ENCODE assay signal across 8 mouse cellular contexts in the genomic region with DNA sequence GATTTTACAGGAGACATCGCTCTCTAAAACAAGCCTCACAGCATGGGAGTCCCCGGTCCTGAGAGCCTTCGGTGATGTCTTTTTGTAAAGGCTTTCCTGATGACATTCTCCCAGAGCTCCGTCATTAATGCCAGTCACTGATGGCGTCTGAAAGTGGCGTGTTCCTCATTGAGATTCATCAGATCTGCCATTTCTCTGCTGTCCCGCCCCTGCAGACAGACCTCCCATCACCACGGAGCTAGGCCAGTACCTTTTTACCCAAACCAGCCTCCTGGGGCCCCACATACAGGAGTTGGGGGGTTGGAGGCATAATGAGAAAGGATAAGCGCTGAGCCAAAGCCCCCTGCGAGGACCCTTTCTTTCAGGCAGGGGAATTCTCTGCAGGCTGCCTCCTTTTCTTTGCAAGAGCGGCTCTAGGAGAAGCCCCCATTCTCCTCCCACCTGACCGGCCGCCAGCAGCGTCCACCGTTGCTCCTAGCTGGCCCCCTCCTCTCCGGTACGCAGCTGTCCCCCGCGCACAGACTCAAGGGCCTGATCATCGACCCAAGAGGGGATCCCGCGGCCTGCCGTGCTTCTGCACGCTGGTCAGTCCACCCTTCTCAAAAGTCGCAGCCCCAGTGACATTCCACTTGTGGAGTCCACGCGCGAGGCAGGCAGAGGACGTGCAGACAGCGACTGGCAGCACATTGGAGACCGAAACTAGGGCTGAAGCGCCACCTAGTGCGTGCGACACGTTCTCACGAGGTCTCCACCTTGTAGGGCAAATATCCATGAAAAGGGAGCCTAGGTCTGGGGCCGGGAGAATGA. TPM values are rescaled to one million over a fixed set of nuclear protein-coding genes. Genes with fewer than 3 reads are reported as not detected.
DNase-seq lines count a peak whose midpoint lies in the region; ATAC-seq and TF ChIP-seq lines count a peak whose summit lies in the region.

No protein-coding gene starts in this region.

- H3K36me3 ChIP-seq in intestine, embryonic 15.5 days: no peaks in the 10 kb centered on the region
- no peaks in the 10 kb centered on the region; the same call in 1 of the 2 replicates for H3K36me3 ChIP-seq in limb, embryonic 11.5 days (ENCODE audit: control insufficient read depth, insufficient read depth, low read length)
- no peaks in the 10 kb centered on the region for H3K36me3 ChIP-seq in midbrain, embryonic 12.5 days
- H3K36me3 ChIP-seq in small intestine, adult 2 months (ENCODE audit: control insufficient read depth, insufficient read depth, low read length): no peaks in the 10 kb centered on the region

- under 1% methylated on average over 37 of the region's 37 CpGs for WGBS in intestine, embryonic 15.5 days
- 1% methylated on average over 37 of the region's 37 CpGs for WGBS in limb, embryonic 11.5 days
- WGBS in midbrain, embryonic 12.5 days: under 1% methylated on average over 37 of the region's 37 CpGs
- WGBS in small intestine, adult 2 months: 1% methylated on average over 37 of the region's 37 CpGs

- peak; percentile 95 for DNase-seq in heart, adult 11 months
- DNase-seq in heart, postnatal 25 days (ENCODE audit: low spot score): no peak
- DNase-seq in cerebellum, postnatal 25 days: peak; percentile 79 to 88
- DNase-seq in gastrocnemius, postnatal 10 days: peak; percentile 69
- DNase-seq in limb, embryonic 11.5 days (ENCODE audit: low spot score): peak; percentile 87

- peak overlapping the region; percentile 46 for H3K4me3 ChIP-seq in intestine, embryonic 15.5 days (replicated peaks)
- H3K4me3 ChIP-seq in limb, embryonic 11.5 days (ENCODE audit: low read depth, low read length): peak overlapping the region; percentile 29
- H3K4me3 ChIP-seq in midbrain, embryonic 12.5 days: peak overlapping the region; percentile 45
- H3K4me3 ChIP-seq in small intestine, adult 2 months (ENCODE audit: low read depth, low read length): peak overlapping the region; percentile 49

- peak; percentile 86 for ATAC-seq in intestine, embryonic 15.5 days
- peak; percentile 56 for ATAC-seq in limb, embryonic 11.5 days (ENCODE audit: insufficient number of reproducible peaks, low FRiP score, low TSS enrichment, low read depth)
- peak; percentile 78 for ATAC-seq in midbrain, embryonic 12.5 days (ENCODE audit: low FRiP score, low read depth)

- TF ChIP-seq POLR2A in small intestine, adult 2 months (IDR thresholded peaks at IDR 0.05; ENCODE audit: low read depth, low read length): no peak

- H3K27me3 ChIP-seq in intestine, embryonic 15.5 days (replicated peaks): peaks cover 55% of the 10 kb centered on the region
- peaks cover 50% of the 10 kb centered on the region for H3K27me3 ChIP-seq in limb, embryonic 11.5 days (ENCODE audit: control insufficient read depth, insufficient read depth, low read length)
- H3K27me3 ChIP-seq in midbrain, embryonic 12.5 days: peaks cover 61% of the 10 kb centered on the region
- H3K27me3 ChIP-seq in small intestine, adult 2 months (ENCODE audit: control insufficient read depth, insufficient read depth, low read length): peaks cover 35% of the 10 kb centered on the region

- peaks cover 23% of the 10 kb centered on the region for H3K4me1 ChIP-seq in intestine, embryonic 15.5 days (replicated peaks)
- peaks cover 5% of the 10 kb centered on the region for H3K4me1 ChIP-seq in limb, embryonic 11.5 days (ENCODE audit: control insufficient read depth, insufficient read depth, low read length)
- H3K4me1 ChIP-seq in midbrain, embryonic 12.5 days: peaks cover 52% of the 10 kb centered on the region
- peaks cover 15% of the 10 kb centered on the region for H3K4me1 ChIP-seq in small intestine, adult 2 months (ENCODE audit: control insufficient read depth, insufficient read depth, insufficient read length, low read length)

- no peak overlapping the region for H3K27ac ChIP-seq in intestine, embryonic 15.5 days
- H3K27ac ChIP-seq in limb, embryonic 11.5 days (replicated peaks; ENCODE audit: low read depth, low read length): no peak overlapping the region
- peak overlapping the region; percentile 72 for H3K27ac ChIP-seq in midbrain, embryonic 12.5 days (replicated peaks)
- no peak overlapping the region for H3K27ac ChIP-seq in small intestine, adult 2 months (ENCODE audit: insufficient read depth, low read depth, low read length)

- TF ChIP-seq CTCF in small intestine, adult 2 months (IDR thresholded peaks at IDR 0.05; ENCODE audit: extremely low read depth, insufficient read length, insufficient replicate concordance, low read depth, low read length): peak; percentile 55; the same call in 1 of the 2 replicates

- intact Hi-C loops in heart, postnatal 25 days (cut with DNase I): loop anchor here (1.0 to 2.0 kb wide), 3 partner anchors 49 to 311 kb away; no protein-coding TSS in a partner anchor

- peak overlapping the region; percentile 96 for H3K4me2 ChIP-seq in intestine, embryonic 15.5 days (replicated peaks)
- peak overlapping the region; percentile 60 for H3K4me2 ChIP-seq in limb, embryonic 11.5 days (ENCODE audit: low read depth, severe bottlenecking)
- H3K4me2 ChIP-seq in midbrain, embryonic 12.5 days (replicated peaks): peak overlapping the region; percentile 68

- H3K9ac ChIP-seq in intestine, embryonic 15.5 days: peak overlapping the region; percentile 52
- H3K9ac ChIP-seq in limb, embryonic 11.5 days (ENCODE audit: low read length): peak overlapping the region; percentile 8; the same call in 1 of the 2 replicates
- peak overlapping the region; percentile 66 for H3K9ac ChIP-seq in midbrain, embryonic 12.5 days (replicated peaks)

- no peaks in the 10 kb centered on the region for H3K9me3 ChIP-seq in intestine, embryonic 15.5 days
- no peaks in the 10 kb centered on the region for H3K9me3 ChIP-seq in limb, embryonic 11.5 days (ENCODE audit: control insufficient read depth, low read length)
- H3K9me3 ChIP-seq in midbrain, embryonic 12.5 days: no peaks in the 10 kb centered on the region

RNA-seq across cellular contexts. Expression of a gene that starts 0.8 kb away (rescaled TPM):
- total RNA-seq in heart, postnatal 25 days (2021): not detected
- total RNA-seq in gastrocnemius, postnatal 10 days (2021): not detected
- polyA plus RNA-seq in intestine, embryonic 15.5 days (2015; fragmentation: Nextera tagmentation; extraction: Ambion mirVana): 0.23 TPM in 1 of 2 replicates, not detected in the other
- 0.47 and 0.52 TPM in 2 replicates for polyA plus RNA-seq in limb, embryonic 11.5 days (2014; fragmentation: Nextera tagmentation; extraction: Ambion mirVana)
- polyA plus RNA-seq in midbrain, embryonic 12.5 days (2016; fragmentation: Nextera tagmentation; extraction: Ambion mirVana): 69.8 and 95.0 TPM in 2 replicates
- 2.6 TPM in 1 of 2 replicates, not detected in the other for polyA plus RNA-seq in small intestine, adult 2 months (2012; rRNA removed)

RNA-seq across cellular contexts. Expression of a gene that starts 19.4 kb away (rescaled TPM):
- 10 to 100 TPM; 11.9 to 14.7 TPM for total RNA-seq in heart, postnatal 25 days (2021)
- 10 to 100 TPM; 12.1 to 12.9 TPM for total RNA-seq in gastrocnemius, postnatal 10 days (2021)
- polyA plus RNA-seq in intestine, embryonic 15.5 days (2015; fragmentation: Nextera tagmentation; extraction: Ambion mirVana): 24.1 and 25.2 TPM in 2 replicates
- 22.6 and 23.3 TPM in 2 replicates for polyA plus RNA-seq in limb, embryonic 11.5 days (2014; fragmentation: Nextera tagmentation; extraction: Ambion mirVana)
- 33.6 and 36.4 TPM in 2 replicates for polyA plus RNA-seq in midbrain, embryonic 12.5 days (2016; fragmentation: Nextera tagmentation; extraction: Ambion mirVana)
- polyA plus RNA-seq in small intestine, adult 2 months (2012; rRNA removed): 6.4 and 14.1 TPM in 2 replicates

RNA-seq across cellular contexts. Expression of a gene that starts 44.2 kb away (rescaled TPM):
- total RNA-seq in heart, postnatal 25 days (2021): 10 to 100 TPM; 41.2 to 42.1 TPM
- total RNA-seq in gastrocnemius, postnatal 10 days (2021): 10 to 100 TPM; 34.7 to 51.6 TPM
- 66.8 and 77.9 TPM in 2 replicates for polyA plus RNA-seq in intestine, embryonic 15.5 days (2015; fragmentation: Nextera tagmentation; extraction: Ambion mirVana)
- polyA plus RNA-seq in limb, embryonic 11.5 days (2014; fragmentation: Nextera tagmentation; extraction: Ambion mirVana): 166 and 200 TPM in 2 replicates
- 259 and 289 TPM in 2 replicates for polyA plus RNA-seq in midbrain, embryonic 12.5 days (2016; fragmentation: Nextera tagmentation; extraction: Ambion mirVana)
- polyA plus RNA-seq in small intestine, adult 2 months (2012; rRNA removed): 15.9 and 42.5 TPM in 2 replicates

RNA-seq across cellular contexts. Expression of a gene that starts 48.3 kb away (rescaled TPM):
- total RNA-seq in heart, postnatal 25 days (2021): not detected
- total RNA-seq in gastrocnemius, postnatal 10 days (2021): under 1 TPM; 0.09 to 0.27 TPM
- not detected in 2 replicates for polyA plus RNA-seq in intestine, embryonic 15.5 days (2015; fragmentation: Nextera tagmentation; extraction: Ambion mirVana)
- polyA plus RNA-seq in limb, embryonic 11.5 days (2014; fragmentation: Nextera tagmentation; extraction: Ambion mirVana): 0.17 and 0.78 TPM in 2 replicates
- not detected in 2 replicates for polyA plus RNA-seq in midbrain, embryonic 12.5 days (2016; fragmentation: Nextera tagmentation; extraction: Ambion mirVana)
- 0.04 TPM in 1 of 2 replicates, not detected in the other for polyA plus RNA-seq in small intestine, adult 2 months (2012; rRNA removed)

RNA-seq across cellular contexts. Expression of a gene that starts 57.6 kb away (rescaled TPM):
- not detected for total RNA-seq in heart, postnatal 25 days (2021)
- total RNA-seq in gastrocnemius, postnatal 10 days (2021): not detected
- not detected in 2 replicates for polyA plus RNA-seq in intestine, embryonic 15.5 days (2015; fragmentation: Nextera tagmentation; extraction: Ambion mirVana)
- 0.47 TPM in 1 of 2 replicates, not detected in the other for polyA plus RNA-seq in limb, embryonic 11.5 days (2014; fragmentation: Nextera tagmentation; extraction: Ambion mirVana)
- polyA plus RNA-seq in midbrain, embryonic 12.5 days (2016; fragmentation: Nextera tagmentation; extraction: Ambion mirVana): 0.73 and 1.1 TPM in 2 replicates
- 0.16 TPM in 1 of 2 replicates, not detected in the other for polyA plus RNA-seq in small intestine, adult 2 months (2012; rRNA removed)

Comparison
In these comparisons a context has a peak if more than half of its experiments do, and no peak if none do; other contexts are left out.
1. H3K9ac ChIP-seq: peak in every context shown above with its lines; median percentile 66 in midbrain, embryonic 12.5 days; 52 in intestine, embryonic 15.5 days; 8 in limb, embryonic 11.5 days.
2. RNA of a gene that starts 0.8 kb away (polyA plus RNA-seq): 69.8 to 95.0 TPM in midbrain, embryonic 12.5 days; 2.6 TPM in small intestine, adult 2 months, 0.47 to 0.52 TPM in limb, embryonic 11.5 days and 0.23 TPM in intestine, embryonic 15.5 days; every median in the first group is over 10 times any median in the second.
3. Peak in every context shown above with its lines, with median percentiles within 50 percentile points of each other: ATAC-seq, H3K4me2 ChIP-seq and H3K4me3 ChIP-seq.